Mouse (Mus musculus): Measurements from ENCODE around the gene Mepce.

Mepce gene

GRCm38 (mm10) chr5:137786109-137786942, 1.1 kb downstream of the Mepce start:
- DNase-seq = peak; percentile 100

- peak; percentile 63 for DNase-seq
Observed at GRCm38 (mm10) chr5:137785164-137786031, 2.1 kb downstream of the Mepce start.

- DNase-seq = no peak
Observed at GRCm38 (mm10) chr5:137784546-137784945, 2.9 kb downstream of the Mepce start.

GRCm38 (mm10) chr5:137783901-137784540, 3.4 kb downstream of the Mepce start:
- DNase-seq = no peak

DNA sequence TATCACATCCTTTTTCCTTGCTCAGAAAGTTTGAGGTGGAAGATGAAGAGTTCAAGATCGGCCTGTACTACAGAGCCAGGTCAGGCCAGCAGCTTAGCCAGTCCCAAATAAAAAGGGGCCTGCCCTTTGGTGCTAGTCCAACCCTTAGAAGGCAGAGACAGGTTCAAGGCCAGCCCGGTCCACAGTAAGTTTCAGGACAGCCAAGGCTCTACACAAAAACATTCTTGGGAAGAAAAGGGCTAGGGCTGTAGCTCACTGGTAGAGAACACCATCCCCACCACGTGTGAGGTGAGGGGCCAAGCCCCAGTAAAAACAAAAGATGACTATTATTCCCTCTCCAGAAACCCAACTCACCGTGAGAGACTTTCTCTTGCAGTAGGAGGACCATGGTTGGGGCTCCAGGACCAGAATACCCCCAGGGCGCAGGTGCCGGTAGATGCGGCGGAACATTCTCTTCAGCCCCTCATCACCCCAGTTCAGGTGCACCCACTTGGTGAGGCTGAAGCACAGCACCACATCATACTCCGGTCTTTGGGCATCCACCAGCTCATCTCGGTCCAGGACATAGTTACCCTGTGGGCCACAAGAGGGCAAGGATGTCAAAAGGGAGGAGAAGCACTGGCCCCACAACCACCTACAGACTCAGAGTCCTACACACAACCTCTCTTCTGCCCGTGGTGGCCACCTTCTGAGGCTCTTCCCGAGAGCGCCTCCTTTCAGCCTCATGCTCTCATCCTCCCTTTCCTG, 4.5 kb downstream of the Mepce start:
- DNase-seq = no peak

- no peak for DNase-seq
Observed at GRCm38 (mm10) chr5:137781661-137782060, 5.8 kb downstream of the Mepce start.

DNA sequence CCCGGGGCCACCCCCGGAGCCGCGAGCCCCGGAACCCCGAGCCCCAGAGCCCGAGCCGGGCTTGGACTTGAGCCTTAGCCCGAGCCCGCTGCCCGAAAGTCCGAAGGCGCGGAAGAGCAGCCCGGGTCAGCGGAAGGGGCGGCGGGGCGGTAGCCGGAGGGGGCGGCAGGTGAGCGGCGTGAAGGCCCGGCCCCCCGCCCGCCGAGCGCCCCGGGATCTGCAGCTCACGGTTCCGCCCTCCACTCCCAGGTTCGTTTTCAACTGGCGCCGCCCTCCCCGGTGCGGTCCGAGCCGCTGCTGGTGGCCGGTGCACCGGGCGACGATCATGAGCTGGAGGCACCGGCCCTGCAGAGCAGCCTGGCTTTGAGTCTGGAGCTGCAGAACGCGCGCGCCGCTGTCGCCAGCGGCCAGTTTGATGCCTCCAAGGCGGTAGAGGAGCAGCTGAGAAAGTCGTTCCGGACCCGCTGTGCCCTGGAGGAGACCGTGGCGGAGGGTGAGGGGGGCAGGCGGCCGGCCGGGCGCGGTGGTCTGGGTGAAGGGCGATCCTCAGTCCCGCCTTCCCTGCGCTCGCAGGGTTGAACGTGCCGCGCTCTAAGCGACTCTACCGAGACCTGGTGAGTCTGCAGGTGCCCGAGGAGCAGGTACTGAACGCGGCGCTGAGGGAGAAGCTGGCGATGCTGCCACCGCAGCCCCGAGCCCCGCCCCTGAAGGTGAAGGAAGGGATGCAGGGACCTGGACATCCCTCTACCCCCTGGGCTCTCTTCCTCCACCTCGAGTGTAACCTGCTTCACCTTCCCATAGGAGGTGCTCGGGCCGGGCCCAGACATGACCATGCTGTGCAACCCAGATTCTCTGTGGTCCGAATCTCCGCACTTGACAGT, 8.2 kb downstream of the Mepce start:
- peak; percentile 56 for DNase-seq

DNA sequence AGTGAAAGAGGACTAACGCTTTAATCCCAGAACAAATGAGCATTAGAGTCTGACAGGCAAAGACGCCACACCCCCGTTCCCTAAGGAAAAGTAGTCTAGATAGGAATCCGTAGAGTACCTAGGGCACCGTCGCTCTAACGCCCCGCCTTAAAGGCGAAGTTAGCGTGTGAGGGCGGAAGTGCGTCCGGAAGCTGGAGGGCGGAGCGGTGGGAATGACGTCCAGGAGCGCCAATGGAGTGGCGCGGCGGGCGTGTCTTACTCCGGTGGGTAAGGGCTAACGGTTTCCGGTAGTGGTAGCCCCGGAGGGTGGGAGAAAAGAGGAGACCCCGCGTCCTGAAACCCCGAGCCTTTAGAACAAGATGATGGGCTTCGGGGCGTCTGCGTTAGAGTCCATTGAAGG, 8.8 kb downstream of the Mepce start, which contains the start of gene Ppp1r35:
Ppp1r35 (plus strand) TSS at position 215 of the 400 bp plus-strand sequence.
- peak; percentile 99 for DNase-seq

DNA sequence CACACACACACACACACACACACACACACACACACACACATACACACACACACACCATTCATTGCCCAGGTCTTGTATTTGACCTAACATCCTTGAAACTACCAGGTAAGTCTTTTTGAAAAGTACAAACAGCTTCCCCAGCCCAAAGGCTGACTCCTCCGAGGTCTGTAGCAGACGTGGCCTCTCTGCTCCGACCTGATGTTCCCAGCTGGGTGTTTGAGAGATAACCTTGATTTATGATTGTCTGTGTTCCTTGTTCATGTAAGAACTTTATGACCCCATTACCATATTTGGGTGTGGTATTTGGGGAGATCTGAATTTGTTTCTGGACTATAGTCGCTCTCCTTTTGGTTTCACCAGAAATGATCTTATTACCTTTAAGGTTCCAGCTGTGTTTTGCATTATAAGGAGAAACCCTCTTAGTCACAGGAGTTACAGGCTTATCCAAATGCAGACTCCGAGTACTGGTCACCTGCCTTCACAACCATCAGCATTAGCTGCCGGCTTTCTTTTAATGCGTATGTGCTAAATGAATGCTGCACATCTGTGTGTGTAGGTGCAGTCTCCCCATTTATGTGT, 10.1 kb downstream of the Mepce start:
- DNase-seq = no peak

DNA sequence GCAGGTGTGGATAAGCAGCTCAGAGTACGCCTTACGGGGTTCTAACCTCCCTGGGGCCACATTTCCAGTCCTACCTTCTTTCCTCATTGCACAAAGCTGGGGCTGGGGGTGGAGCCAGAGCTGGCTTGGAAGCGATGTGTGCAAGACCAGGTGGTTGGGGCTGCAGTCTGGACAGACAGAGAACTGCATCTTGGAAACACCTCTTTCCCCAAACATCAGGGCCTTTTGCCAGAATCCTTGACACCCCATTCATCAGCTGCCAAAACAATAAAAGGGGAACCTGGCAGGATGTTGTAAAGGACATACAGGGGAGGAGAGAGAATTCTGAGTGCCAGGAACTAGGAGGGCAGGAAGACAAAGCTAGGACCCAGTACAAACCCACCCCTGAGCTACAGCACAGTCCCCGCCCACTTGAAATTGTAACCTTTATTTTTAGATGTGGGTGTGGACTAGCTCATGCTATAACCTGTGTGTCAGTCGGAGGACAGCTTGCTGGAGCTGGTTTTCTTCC, 11.0 kb downstream of the Mepce start:
- no peak for DNase-seq

DNA sequence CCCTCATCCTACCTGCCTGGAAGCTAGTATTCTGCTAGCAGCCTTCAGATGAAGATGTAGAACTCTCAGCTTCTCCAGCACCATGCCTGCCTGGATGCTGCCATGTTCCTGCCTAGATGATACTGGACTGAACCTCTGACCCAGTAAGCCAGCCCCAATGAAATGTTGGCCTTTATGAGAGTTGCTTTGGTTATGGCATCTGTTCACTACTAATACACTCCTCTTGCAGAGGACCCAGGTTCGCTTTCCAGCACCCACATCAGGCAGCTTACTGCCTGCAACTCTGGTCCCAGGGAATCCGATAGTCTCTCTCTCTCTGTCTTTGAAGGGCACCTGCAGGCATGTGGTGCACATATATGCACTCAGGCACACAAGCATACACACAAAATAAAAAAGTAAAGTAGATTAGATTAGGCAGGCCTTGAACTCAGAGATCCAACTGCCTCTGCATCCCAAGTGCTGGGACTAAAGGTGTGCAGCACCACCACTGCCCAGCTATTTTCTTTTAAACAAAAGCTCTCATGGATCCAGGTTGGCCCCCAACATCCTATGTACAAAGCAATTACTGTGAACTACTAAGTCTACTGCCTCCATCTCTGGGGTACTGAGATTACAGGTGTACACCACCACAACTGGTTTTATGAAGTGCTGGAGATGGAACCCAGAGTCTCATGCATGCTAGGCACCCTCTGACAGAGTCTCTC, 11.7 kb downstream of the Mepce start:
- no peak for DNase-seq

DNA sequence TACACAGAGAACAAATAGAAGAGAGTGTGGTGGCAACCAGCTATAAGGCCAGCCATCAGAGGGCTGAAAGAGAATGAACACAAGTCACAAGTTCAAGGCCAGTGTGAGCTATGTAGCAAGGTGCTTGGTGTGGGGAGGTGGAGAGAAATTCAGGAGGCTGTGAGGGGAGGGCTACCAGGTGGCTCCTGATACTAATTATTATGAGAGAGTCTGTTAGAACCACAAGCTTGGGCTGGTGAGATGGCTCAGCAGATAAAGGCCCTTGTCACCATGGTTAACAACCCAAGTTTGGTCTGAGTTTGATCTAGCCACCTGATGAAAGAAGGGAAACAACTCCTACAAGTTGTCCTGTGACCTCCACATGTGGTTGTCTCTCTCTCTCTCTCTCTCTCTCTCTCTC, 14.7 kb downstream of the Mepce start:
- DNase-seq = no peak

- peak; percentile 59 for DNase-seq
Observed at GRCm38 (mm10) chr5:137770709-137771108, 16.7 kb downstream of the Mepce start.

GRCm38 (mm10) chr5:137768475-137768874, 19.0 kb downstream of the Mepce start:
- DNase-seq = no peak

GRCm38 (mm10) chr5:137766270-137766669, 21.2 kb downstream of the Mepce start:
- DNase-seq = peak; percentile 27

GRCm38 (mm10) chr5:137764609-137765340, 22.7 kb downstream of the Mepce start:
- no peak for DNase-seq

DNA sequence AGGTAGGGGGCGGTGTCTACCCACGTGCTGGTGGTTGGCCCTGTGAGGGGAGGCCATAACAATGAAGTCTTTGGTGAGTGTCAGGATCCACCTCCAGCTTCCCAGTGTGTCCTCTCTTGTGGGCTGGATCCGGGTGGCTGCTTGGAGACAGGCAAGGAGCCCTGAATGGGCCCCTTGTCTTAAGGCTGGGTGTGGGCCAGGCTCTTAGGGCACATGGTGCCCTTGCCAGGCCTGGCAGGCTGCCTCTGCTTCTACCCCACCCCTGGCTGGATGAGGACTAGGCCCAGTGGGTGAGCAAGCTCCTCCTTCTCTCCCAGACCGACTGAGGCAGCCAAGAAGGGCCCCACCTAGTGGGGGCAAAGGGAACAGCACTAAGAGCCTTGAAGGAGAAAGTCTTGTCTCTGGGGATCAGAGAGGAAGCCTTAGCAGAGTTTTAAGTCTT, 27.5 kb downstream of the Mepce start:
- DNase-seq = peak; percentile 74

- no peak for DNase-seq
Observed at GRCm38 (mm10) chr5:137758921-137759534, 28.4 kb downstream of the Mepce start.

GRCm38 (mm10) chr5:137757887-137758286, 29.6 kb downstream of the Mepce start:
- no peak for DNase-seq

Data from embryo, embryonic 11 days (tissue).